Mouse (Mus musculus) c-Kit-positive CD71-positive TER-119-negative erythroid progenitor cells, embryonic 14.5 days (primary cell): ENCODE measurements at regions not wholly inside any gene's neighbourhood (a gene's known extent, or its start where the extent isn't known, plus 50 kb on each side); places are given as distances from the start of the nearest gene placed in this dataset.

Experiments
- DNase-seq: peaks from one replicate; pipeline ENCODE4 v3.0.0-alpha.2; 2013; ENCODE audit warnings: low read depth

GRCm38 (mm10) chr1:69470614-69471250 lies 216.3 kb downstream of the Ikzf2 start:
- no peak for DNase-seq

DNA sequence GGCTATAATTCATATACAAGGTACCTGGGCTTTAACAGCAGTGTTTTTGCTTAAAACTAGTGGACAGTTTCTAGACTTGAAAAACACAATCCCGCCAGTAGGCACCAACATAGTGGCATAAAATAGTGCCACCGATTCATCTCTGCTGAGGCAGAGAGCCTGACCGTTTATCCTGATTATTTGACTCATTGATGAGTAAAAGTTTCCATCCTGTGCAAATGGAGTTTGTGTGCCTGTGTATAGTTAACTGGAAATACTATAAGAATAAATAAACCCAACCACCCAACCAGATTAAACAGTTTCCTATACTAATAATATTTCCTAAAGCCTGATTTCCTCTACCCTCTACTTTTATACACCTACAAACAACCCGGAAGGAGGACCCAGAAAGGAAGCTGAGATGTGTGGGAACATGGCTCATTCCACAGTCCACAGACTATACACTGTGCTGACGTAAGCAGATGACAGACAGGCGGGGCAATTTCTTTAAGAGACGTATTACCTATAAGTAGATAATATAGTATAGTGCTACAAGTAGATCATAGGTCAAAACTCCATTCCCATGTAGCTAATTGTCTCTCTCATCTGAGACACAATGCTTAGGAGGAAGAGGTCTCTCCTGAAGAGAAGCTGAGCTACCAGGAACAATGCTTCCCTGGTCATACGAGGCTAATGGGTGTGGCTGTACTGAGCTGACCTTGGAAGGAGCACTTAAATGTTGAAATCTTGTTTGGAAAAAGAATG lies 217.7 kb downstream of the Ikzf2 start:
- no peak for DNase-seq

DNA sequence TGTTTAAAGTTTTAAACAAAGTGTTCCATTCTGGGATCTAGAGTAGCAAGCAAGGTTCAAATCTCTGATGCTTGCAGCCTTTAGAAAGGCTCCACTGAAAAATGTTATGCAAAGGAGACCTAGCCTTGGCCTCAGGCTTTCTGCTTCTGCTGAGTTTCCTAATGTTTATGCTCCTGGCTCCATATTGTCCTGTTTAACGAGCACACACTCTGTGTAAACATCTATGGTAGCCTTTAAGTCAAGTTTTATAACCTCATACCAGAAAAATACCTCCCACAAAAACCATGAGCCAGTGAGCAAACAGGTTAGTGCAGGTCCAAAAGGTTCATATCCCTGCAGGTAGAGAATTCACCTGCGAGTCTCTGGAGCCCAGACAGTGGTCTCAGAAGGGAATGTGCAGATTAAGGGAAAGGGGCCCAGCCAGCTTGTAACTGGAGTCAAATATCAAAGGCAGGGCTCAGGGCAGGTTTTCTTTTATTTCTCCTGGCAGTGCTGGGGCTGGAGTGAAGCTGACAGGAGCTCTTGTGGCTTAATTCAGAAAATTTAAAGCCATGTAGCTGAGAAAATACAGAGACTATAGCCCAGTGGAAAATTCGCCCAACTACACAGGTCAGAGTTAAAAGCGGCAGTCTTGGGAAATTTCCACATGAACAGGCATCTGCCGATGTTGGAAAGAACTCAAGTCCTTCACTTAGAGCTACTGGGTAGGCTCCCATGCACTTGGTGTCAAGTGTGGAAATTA lies 220.3 kb downstream of the Ikzf2 start:
- DNase-seq, result no peak

- DNase-seq, result no peak
Observed at GRCm38 (mm10) chr1:69461191-69461590, 225.9 kb downstream of the Ikzf2 start.

GRCm38 (mm10) chr1:69459899-69460298 lies 227.1 kb downstream of the Ikzf2 start:
- no peak for DNase-seq

GRCm38 (mm10) chr1:69457471-69457870 lies 229.6 kb downstream of the Ikzf2 start:
- no peak for DNase-seq

DNA sequence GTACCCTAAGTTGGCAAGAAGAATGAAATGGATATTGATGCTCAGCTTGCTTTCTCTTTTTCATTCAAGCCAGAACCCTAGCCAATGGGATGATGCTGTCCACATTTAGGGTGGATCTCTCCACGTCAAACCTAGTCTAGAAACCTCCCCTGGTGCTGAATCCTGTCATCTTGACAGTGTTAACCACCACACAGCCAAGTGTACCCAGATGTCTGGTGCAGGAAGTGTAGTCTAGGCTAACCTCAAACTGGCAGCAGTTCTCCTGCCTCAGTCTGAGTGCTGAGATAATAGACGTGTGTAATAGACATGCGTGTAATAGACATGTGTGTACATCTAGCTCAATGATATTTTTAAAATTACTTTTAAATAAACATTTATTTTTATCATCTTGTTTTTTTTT lies 233.1 kb downstream of the Ikzf2 start:
- no peak for DNase-seq

GRCm38 (mm10) chr1:69452910-69453309 lies 234.1 kb downstream of the Ikzf2 start:
- no peak for DNase-seq

DNA sequence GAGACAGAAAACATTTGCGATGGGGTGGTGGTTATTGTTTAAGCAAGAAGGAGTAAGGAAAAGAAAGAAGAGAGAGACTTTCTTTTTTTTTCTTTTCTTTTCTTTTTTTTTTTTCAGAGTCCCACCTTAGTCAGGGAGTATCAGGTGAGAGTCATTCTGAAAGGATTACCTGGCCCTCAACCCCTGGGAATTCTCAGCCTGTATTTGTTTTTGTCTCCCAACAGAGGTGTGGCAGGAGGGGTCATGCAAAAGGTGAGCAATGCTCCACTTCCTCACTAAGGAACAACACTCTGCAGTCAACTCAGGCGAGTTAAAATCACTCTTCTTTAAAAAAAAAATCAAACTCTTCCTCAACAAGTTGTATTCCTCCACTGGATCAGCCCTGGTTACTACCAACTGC lies 236.6 kb downstream of the Ikzf2 start:
- no peak for DNase-seq

- no peak for DNase-seq
Observed at GRCm38 (mm10) chr1:69447276-69447675, 239.8 kb downstream of the Ikzf2 start.

GRCm38 (mm10) chr1:69444722-69445121 lies 242.3 kb downstream of the Ikzf2 start:
- DNase-seq, result no peak

DNA sequence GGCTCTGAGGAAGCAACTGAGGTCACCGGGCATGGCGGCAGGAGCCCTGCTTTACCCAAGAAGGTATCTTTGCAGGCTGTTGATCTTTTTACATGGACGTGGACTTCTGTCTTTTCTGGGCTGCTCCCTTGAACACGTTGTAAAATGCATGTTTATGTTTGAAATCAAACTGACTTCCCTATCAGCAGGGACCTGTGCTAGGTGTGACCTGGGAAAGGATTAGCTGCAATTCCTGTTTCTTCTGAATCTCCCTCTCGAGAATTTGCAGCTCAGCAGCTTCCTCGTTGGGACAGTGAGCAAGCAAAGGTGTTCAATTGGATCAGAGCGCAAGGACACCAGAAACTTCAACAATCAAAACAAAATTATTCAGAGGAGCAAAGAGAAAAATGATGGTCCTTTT lies 243.6 kb downstream of the Ikzf2 start:
- DNase-seq, result no peak

DNA sequence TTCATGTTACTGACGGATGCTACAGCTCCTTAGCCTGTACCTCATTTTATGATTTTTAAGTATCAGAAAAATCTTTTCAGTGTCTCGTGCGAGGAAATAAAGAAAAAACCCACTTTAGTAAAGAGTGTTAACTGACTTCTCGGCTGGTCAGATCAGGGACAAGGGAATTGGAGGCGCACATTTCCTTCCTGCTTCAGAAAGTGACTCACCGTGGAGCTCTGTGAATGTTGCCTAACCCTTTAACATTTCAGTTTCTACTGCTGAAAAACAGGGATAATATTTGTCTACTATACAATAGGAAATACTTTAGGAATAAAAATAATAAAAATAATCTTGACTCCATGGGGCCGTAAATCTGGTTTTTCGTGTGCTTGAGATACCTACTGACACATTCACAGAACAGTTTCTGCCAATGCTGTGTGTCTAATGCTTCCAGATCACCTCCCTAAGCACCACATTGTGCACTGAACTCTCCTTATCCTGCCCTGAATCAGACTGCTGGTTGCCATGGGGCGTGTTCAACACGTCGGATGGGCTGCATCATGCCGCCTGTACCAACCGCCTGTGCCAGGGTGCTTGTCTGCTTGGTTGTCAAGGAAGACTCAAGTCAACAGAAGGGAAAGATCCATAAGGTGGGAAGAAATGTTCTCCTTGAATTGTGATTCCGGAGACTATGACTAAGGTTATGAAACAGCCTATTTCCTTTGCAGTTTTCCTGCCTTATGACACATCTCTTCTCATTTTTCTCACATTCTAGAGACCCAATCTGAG lies 246.3 kb downstream of the Ikzf2 start:
- DNase-seq, result no peak

- DNase-seq, result no peak
Observed at GRCm38 (mm10) chr1:69437042-69437441, 250.0 kb downstream of the Ikzf2 start.

- DNase-seq, result no peak
Observed at GRCm38 (mm10) chr1:69433655-69434357, 253.2 kb downstream of the Ikzf2 start.

- no peak for DNase-seq
Observed at GRCm38 (mm10) chr1:69430683-69431407, 256.2 kb downstream of the Ikzf2 start.

GRCm38 (mm10) chr1:69429632-69430031 lies 257.4 kb downstream of the Ikzf2 start:
- DNase-seq, result no peak

- DNase-seq, result no peak
Observed at GRCm38 (mm10) chr1:69397676-69398075, 289.4 kb downstream of the Ikzf2 start.

DNA sequence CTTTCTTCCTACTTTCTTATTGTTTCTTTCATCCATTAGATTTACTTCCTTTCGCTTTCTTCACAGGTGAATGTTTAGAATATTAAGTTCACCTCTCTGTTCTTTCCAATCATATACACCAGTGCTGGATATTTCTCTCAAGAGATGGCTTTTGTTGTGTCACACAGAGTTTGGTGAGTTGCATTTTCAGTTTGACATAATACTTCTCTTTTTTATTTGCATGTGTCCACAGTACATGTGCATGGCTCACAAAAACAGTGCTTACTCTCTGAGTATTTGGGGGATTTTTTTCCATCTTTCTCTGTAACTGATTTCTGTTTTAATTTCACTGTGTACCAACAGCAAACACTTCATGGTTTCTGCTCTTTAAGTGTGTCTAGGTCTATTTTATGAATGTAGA lies 274.5 kb upstream of the Erbb4 start:
- DNase-seq, result no peak

GRCm38 (mm10) chr1:69379741-69380140 lies 271.9 kb upstream of the Erbb4 start:
- no peak for DNase-seq
